Mouse (Mus musculus) c-Kit-negative CD71-positive TER-119-positive erythroid progenitor cells, embryonic 14.5 days (primary cell): Measurements from ENCODE around the gene Gm16506.
"Not testable (repeated sequence)": the region's sequence is repeated elsewhere in the genome, so short reads cannot be mapped to it uniquely, and the experiment has no call there.

Experiments
- DNase-seq: peaks from one replicate; pipeline ENCODE4 v3.0.0-alpha.2; 2013; ENCODE audit warnings: low read depth, low spot score

Gene Gm16506

DNA sequence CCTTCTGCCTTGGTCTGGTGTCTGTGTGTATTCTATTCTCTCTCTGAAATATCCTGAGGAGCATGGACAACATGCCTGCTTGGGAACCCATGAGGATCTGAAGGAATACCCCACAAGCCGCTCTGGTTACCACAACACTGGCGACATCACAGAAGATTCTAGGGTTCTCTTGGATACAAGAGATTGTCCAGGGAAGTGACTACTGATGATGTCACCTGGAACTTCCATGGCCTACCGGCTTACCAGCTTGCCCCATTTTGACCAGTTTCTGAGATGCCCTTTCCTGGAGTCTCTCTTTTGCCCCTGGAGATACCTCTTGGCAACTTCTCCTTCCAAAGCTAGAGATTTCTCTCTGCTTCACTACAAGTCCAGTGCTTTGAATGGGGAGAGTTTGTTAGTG lies at the start of gene Gm16506:
Gene Gm16506 (minus strand): TSS at position 101 of the 400 bp plus-strand sequence.
- DNase-seq = not testable (repeated sequence)

GRCm38 (mm10) chr14:43747566-43747965 lies 20.3 kb upstream of the Gm16506 start, which contains the start of gene Gm6526:
TSS of gene Gm6526 (plus strand) at chr14:43747866.
- not testable (repeated sequence) for DNase-seq

DNA sequence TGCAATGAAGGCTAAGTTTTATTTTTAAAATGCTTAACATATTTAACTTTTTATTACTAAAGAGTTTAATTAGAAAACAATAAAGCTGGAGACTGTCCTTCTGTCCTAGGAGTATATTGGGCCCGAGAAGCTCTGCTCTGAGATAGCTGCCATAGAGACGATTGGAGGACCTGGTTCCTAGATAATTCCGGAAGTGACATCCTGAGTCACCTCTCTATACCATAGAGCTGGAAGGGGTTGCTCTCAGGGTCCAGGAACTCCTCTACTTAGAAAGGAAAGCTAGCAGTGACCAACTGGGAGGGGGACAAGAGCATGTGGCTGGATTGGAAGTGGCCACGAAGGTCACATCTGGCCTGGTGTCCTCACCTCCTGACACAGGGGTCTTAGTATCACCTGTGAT lies 29.7 kb downstream of the Gm16506 start, which contains the start of gene Gm7324:
Gene Gm7324 (plus strand): TSS at position 208 of the 400 bp plus-strand sequence.
- not testable (repeated sequence) for DNase-seq

DNA sequence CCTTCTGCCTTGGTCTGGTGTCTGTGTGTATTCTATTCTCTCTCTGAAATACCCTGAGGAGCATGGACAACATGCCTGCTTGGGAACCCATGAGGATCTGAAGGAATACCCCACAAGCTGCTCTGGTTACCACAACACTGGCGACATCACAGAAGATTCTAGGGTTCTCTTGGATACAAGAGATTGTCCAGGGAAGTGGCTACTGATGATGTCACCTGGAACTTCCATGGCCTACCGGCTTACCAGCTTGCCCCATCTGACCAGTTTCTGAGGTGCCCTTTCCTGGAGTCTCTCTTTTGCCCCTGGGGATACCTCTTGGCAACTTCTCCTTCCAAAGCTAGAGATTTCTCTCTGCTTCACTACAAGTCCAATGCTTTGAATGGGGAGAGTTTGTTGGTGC lies 50.2 kb downstream of the Gm16506 start, which contains the start of gene Gm8165:
Gene Gm8165 (minus strand): TSS at position 101 of the 400 bp plus-strand sequence.
- not testable (repeated sequence) for DNase-seq
